Mouse (Mus musculus) stomach, embryonic 14.5 days (tissue): ENCODE measurements around the gene Map4k1. TPM values are rescaled to one million over a fixed set of nuclear protein-coding genes. Genes with fewer than 3 reads are reported as not detected.
A peak's percentile ranks its signal among the peaks of the same experiment; 100 is the strongest.

Experiments used
- ATAC-seq: fragments of 200-750 bp; cut with Nextera tagmentation; 2 replicates; pipeline ENCODE4 v1.8.0; 2017; ENCODE audit warnings: low read depth, moderate TSS enrichment; ENCODE audit not compliant: insufficient number of reproducible peaks, insufficient read depth, low FRiP score
- H3K27ac ChIP-seq: fragments of 300-500 bp; sonication (generic); 2 replicates; pipeline ENCODE4 v1.5.1; 2014; ENCODE audit warnings: mild to moderate bottlenecking, low read length, moderate library complexity, mixed read lengths
- H3K27me3 ChIP-seq: fragments of 300-500 bp; sonication (generic); 2 replicates; pipeline ENCODE4 v1.6.1; 2014; ENCODE audit warnings: low read length, control low read depth, mixed read lengths; ENCODE audit not compliant: control insufficient read depth, insufficient read depth
- H3K36me3 ChIP-seq: fragments of 300-500 bp; sonication (generic); 2 replicates; pipeline ENCODE4 v1.6.1; 2014; ENCODE audit warnings: mild to moderate bottlenecking, control low read depth, low read length, moderate library complexity, mixed read lengths; ENCODE audit not compliant: control insufficient read depth, insufficient read depth
- H3K4me1 ChIP-seq: fragments of 300-500 bp; sonication (generic); 2 replicates; pipeline ENCODE4 v1.6.1; 2014; ENCODE audit warnings: low read length, control low read depth, mixed read lengths; ENCODE audit not compliant: control insufficient read depth, insufficient read depth
- H3K4me2 ChIP-seq: fragments of 300-500 bp; sonication (generic); replicated peaks from 2 replicates; pipeline ENCODE4 v1.6.1; 2014; ENCODE audit warnings: low read depth, low read length, control low read depth
- H3K4me3 ChIP-seq: fragments of 300-500 bp; sonication (generic); 2 replicates; pipeline ENCODE4 v1.5.1; 2014; ENCODE audit warnings: low read depth, low read length, control low read depth
- H3K9ac ChIP-seq: fragments of 300-500 bp; sonication (generic); replicated peaks from 2 replicates; pipeline ENCODE4 v1.6.1; 2014; ENCODE audit warnings: low read depth, mild to moderate bottlenecking, control low read depth, low read length, moderate library complexity, mixed read lengths
- H3K9me3 ChIP-seq: fragments of 300-500 bp; sonication (generic); 2 replicates; pipeline ENCODE4 v1.6.1; 2016; ENCODE audit warnings: low read depth, low read length, control low read depth; ENCODE audit not compliant: control insufficient read depth
- WGBS: fragments of 180-500 bp; shearing (Covaris S2); extraction: QIAGEN DNeasy Blood & Tissue Kit; methylation state at CpG from one replicate; pipeline ENCODE4 v1.1.7; 2014; 5-methylcytosine and 5-hydroxymethylcytosine counted together
- microRNA-seq: library from miRNA; unstranded; fragments of <30 nt; microRNA quantifications from one replicate; pipeline ENCODE4, GENCODE M21; 2016
- polyA plus RNA-seq: library from polyadenylated mRNA; unstranded; fragments of >200 nt; fragmentation: Nextera tagmentation; extraction: Ambion mirVana; gene quantifications from 2 replicates; pipeline ENCODE4 v1.2.1, GENCODE M21; 2014

Map4k1 gene
- polyA plus RNA-seq, 1 experiment from 2014 or later, result 11.3 TPM

DNA sequence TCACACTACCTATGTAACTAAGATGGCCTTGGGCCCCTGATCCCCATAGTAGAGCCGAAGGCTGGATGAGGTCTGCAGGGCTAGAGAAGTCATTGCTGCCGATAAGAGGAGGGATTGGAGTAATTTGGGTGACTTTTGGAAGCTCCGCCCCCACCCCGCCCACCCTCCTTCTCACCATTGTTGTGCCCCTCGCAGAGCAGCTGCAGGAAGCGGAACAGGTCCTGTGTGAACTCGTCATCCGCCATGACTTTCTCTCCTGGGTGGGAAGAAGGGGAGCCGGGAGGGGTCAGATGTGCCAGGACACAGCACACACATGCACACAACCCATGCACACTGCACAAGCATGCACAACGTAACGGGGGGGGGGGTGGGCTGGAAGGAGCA lies 61.8 kb downstream of the Map4k1 start:
- Histone ChIP-seq H3K9me3 (no peaks in the 10 kb centered on the region), H3K36me3 (no peaks in the 10 kb centered on the region), H3K27ac (no peak overlapping the region), H3K27me3 (no peaks in the 10 kb centered on the region), H3K4me3 (no peak overlapping the region), H3K4me2 (no peak overlapping the region; the same call in 1 of the 2 replicates), H3K4me1 (peaks cover 19% of the 10 kb centered on the region), H3K9ac (no peak overlapping the region)
- no peak for ATAC-seq
- WGBS, result 34% methylated on average over 11 of the region's 11 CpGs

DNA sequence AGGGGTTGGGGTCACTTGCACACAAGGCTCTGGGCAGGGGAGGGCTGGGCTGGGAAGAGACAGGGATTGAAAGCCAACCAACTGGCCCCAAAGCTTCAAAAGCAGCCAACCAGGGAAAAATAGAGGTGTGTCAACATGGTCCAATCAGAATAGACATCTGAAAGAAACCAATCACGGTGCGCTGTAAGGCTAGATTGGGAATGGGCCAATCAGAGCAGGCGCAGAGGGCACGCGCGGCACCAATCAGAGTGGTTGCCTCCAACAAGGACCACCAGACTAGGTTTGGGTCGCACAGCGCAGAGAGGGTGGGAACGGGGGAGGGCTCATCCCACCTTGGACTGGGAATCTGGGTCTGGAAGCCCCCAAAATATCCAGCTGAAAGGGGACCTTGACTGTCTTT lies 62.5 kb downstream of the Map4k1 start:
- H3K9ac ChIP-seq, result no peak overlapping the region
- H3K9me3 ChIP-seq, result no peaks in the 10 kb centered on the region
- ATAC-seq, result no peak
- no peak overlapping the region for H3K27ac ChIP-seq
- no peaks in the 10 kb centered on the region for H3K27me3 ChIP-seq
- no peak overlapping the region for H3K4me2 ChIP-seq
- 48% methylated on average over 9 of the region's 9 CpGs for WGBS
- H3K4me1 ChIP-seq, result peaks cover 19% of the 10 kb centered on the region
- H3K4me3 ChIP-seq, result no peak overlapping the region
- H3K36me3 ChIP-seq, result no peaks in the 10 kb centered on the region

DNA sequence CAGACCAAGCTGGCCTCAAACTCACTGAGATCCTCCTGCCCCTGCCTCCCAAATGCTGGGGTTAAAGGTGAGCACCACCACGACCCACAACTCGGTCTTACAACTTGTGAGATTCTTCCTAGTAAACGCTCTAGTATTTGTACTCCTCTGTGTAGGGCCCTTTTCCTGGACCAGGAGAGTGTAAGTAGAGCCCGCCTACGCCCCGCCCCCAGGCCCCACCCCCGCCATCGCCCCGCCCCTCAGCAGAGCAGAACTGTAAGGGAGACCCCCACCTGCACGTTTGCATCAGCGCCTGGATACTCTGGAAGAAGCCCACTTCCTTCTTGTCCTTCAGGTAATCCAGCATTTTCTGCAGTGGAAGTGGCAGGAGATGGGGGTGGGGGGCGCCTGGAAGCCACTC lies 64.7 kb downstream of the Map4k1 start:
- H3K9ac ChIP-seq, result no peak overlapping the region
- no peaks in the 10 kb centered on the region for H3K36me3 ChIP-seq
- H3K9me3 ChIP-seq, result no peaks in the 10 kb centered on the region
- no peak overlapping the region for H3K4me2 ChIP-seq
- H3K4me3 ChIP-seq, result no peak overlapping the region
- WGBS, result 7% methylated on average over 12 of the region's 12 CpGs
- ATAC-seq, result peak; percentile 29; the same call in 1 of the 2 replicates
- no peak overlapping the region for H3K27ac ChIP-seq
- no peaks in the 10 kb centered on the region for H3K27me3 ChIP-seq
- H3K4me1 ChIP-seq, result peaks cover 16% of the 10 kb centered on the region

DNA sequence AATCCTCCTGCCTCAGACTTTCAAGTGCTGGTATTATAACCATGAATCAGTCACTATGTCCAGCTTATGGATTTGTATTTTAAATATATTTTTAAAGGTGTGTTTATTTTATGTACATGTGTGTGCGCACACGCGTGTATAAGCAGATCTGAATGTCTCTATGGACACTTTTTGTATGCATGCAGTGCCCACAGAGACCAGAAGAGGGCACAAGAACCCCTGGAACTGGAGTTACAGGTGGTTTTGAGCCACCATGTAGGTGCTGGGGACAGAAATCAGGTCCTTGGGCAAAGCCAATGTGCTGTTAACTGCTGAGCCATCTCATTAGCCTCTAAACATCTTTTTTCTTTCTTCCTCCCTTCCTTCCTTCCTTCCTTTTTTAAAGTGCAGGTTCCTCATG lies 66.2 kb downstream of the Map4k1 start:
- H3K9ac ChIP-seq, result no peak overlapping the region
- no peak overlapping the region for H3K27ac ChIP-seq
- 78% methylated on average over 3 of the region's 3 CpGs for WGBS
- H3K36me3 ChIP-seq, result no peaks in the 10 kb centered on the region
- H3K4me3 ChIP-seq, result no peak overlapping the region
- no peak for ATAC-seq
- H3K4me1 ChIP-seq, result peaks cover 16% of the 10 kb centered on the region
- no peaks in the 10 kb centered on the region for H3K9me3 ChIP-seq
- H3K27me3 ChIP-seq, result 0 out of 2 replicates have a peak, but pooled peaks cover 6% of the 10 kb centered on the region
- H3K4me2 ChIP-seq, result no peak overlapping the region

DNA sequence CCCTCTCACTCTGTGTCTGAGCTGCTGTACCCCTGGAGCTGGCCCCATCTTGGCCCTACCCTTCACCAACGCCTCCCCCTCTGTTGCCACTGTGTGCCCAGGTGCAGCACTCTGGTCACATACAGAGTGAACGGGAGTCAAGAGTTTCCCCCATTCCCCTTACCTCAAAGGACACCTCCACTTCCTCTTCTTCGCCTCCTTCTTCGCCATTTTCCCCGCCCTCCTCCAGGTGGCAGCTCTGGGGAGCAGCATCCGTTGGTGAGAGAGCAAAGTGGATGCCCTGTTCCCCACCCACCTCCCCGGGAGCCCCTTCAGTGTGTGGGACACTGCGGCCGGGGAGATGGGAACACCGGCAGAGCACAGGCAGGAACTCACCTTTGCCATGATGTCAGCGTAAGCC lies 66.8 kb downstream of the Map4k1 start:
- Histone ChIP-seq H3K4me2 (no peak overlapping the region), H3K4me3 (no peak overlapping the region), H3K4me1 (peaks cover 13% of the 10 kb centered on the region), H3K27me3 (0 out of 2 replicates have a peak, but pooled peaks cover 6% of the 10 kb centered on the region), H3K9ac (no peak overlapping the region), H3K27ac (no peak overlapping the region), H3K36me3 (no peaks in the 10 kb centered on the region), H3K9me3 (no peaks in the 10 kb centered on the region)
- ATAC-seq, result no peak
- 79% methylated on average over 11 of the region's 11 CpGs for WGBS

DNA sequence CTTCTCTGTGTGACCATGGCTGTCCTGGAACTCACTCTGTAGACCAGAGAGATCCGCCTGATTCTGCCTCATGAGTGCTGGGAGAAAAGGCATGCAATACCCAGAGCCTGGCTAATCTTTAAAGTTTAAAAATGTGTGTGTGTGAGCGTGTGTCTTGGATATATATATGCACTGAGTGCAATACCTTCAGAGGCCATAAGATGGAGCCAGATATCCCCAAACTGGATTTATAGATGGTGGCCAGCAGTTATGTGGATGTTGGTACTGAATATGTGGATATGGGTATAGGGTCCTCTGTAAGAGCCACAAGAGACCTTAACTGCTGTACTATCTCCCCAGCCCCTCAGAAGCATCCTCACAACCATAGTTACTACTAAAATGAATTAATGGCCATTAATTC lies 68.9 kb downstream of the Map4k1 start:
- 57% methylated on average over 2 of the region's 2 CpGs for WGBS

DNA sequence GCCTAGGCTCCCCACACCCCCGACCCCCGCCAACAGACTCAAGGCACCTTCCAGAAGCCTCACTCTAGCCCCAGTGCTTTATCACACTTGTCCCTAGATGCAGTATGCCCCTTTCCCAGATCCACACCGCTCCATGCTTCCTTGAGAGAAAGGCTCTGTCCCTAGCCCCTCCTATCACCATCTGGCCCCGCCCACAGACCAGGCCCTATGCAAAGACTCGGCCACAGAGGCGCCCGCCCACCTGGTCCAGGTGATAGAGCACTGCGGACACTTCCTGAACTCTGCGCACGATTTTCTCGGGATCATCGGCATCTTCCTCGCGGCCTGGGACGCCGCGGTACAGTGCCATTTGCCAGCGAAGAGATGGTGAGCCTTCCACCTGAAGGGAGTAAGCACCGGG lies 71.0 kb downstream of the Map4k1 start:
- Histone ChIP-seq H3K4me1 (no peaks in the 10 kb centered on the region), H3K27me3 (0 out of 2 replicates have a peak, but pooled peaks cover 6% of the 10 kb centered on the region), H3K27ac (no peak overlapping the region), H3K9ac (no peak overlapping the region), H3K9me3 (no peaks in the 10 kb centered on the region), H3K36me3 (no peaks in the 10 kb centered on the region), H3K4me2 (peak overlapping the region; percentile 18), H3K4me3 (peak overlapping the region; percentile 8; the same call in 1 of the 2 replicates)
- peak; percentile 74 for ATAC-seq
- 6% methylated on average over 19 of the region's 19 CpGs for WGBS

More for the DNA sequence above, 68.9 kb downstream of the Map4k1 start:
- Histone ChIP-seq H3K9me3 (no peaks in the 10 kb centered on the region), H3K36me3 (no peaks in the 10 kb centered on the region), H3K4me1 (no peaks in the 10 kb centered on the region), H3K4me2 (no peak overlapping the region), H3K27me3 (0 out of 2 replicates have a peak, but pooled peaks cover 6% of the 10 kb centered on the region), H3K4me3 (no peak overlapping the region), H3K27ac (no peak overlapping the region), H3K9ac (no peak overlapping the region)
- ATAC-seq, result no peak

Small RNA genes within 50 kb of the gene (microRNA-seq; reads per million reads assigned to microRNA genes)
- not detected for gene Gm44408

Other genes with a start within 250 kb of the Map4k1 start
- 129 and 153 TPM in 2 replicates for gene Mrps12, start 240.2 kb upstream of the Map4k1 start, polyA plus RNA-seq
- 24.2 and 24.9 TPM in 2 replicates for gene Sars2, start 240.1 kb upstream of the Map4k1 start, polyA plus RNA-seq
- not detected in 2 replicates for gene Ccer2, start 225.9 kb upstream of the Map4k1 start, polyA plus RNA-seq
- 64.9 and 68.8 TPM in 2 replicates for gene Sirt2, start 215.3 kb upstream of the Map4k1 start, polyA plus RNA-seq
- 29.5 and 38.9 TPM in 2 replicates for gene Nfkbib, start 214.5 kb upstream of the Map4k1 start, polyA plus RNA-seq
- 3.3 and 4.5 TPM in 2 replicates for gene Rinl, start 193.1 kb upstream of the Map4k1 start, polyA plus RNA-seq
- gene Hnrnpl, start 173.5 kb upstream of the Map4k1 start, polyA plus RNA-seq, result 259 and 266 TPM in 2 replicates
- 172 and 179 TPM in 2 replicates for gene Ech1, start 156.8 kb upstream of the Map4k1 start, polyA plus RNA-seq
- gene Lgals4, start 148.2 kb upstream of the Map4k1 start, polyA plus RNA-seq, result 127 and 140 TPM in 2 replicates
- 1.4 and 1.5 TPM in 2 replicates for gene Lgals7, start 118.2 kb upstream of the Map4k1 start, polyA plus RNA-seq
- gene Capn12, start 100.6 kb upstream of the Map4k1 start, polyA plus RNA-seq, result 0.67 and 1.1 TPM in 2 replicates
- gene Actn4, start 19.7 kb upstream of the Map4k1 start, polyA plus RNA-seq, result 272 and 280 TPM in 2 replicates
- gene Eif3k, start 186 bp upstream of the Map4k1 start, polyA plus RNA-seq, result 413 and 444 TPM in 2 replicates
- gene Ryr1, start 143.1 kb downstream of the Map4k1 start, polyA plus RNA-seq, result 0.30 and 0.78 TPM in 2 replicates
- 0.51 and 0.73 TPM in 2 replicates for gene Rasgrp4, start 152.8 kb downstream of the Map4k1 start, polyA plus RNA-seq
- gene Fam98c, start 174.2 kb downstream of the Map4k1 start, polyA plus RNA-seq, result 17.7 and 17.8 TPM in 2 replicates
- gene Ggn, start 188.2 kb downstream of the Map4k1 start, polyA plus RNA-seq, result 0.38 and 0.49 TPM in 2 replicates
- gene Spred3, start 188.4 kb downstream of the Map4k1 start, polyA plus RNA-seq, result 5.9 TPM in 2 replicates
- gene Psmd8, start 198.7 kb downstream of the Map4k1 start, polyA plus RNA-seq, result 264 and 268 TPM in 2 replicates
- gene Catsperg1, start 232.0 kb downstream of the Map4k1 start, polyA plus RNA-seq, result 0.64 and 1.6 TPM in 2 replicates